Mouse (Mus musculus): Measurements from ENCODE around the gene Fbn1. TPM values are rescaled to one million over a fixed set of nuclear protein-coding genes. Genes with fewer than 3 reads are reported as not detected.
"Not testable (repeated sequence)": the region's sequence is repeated elsewhere in the genome, so short reads cannot be mapped to it uniquely, and the experiment has no call there.

The Fbn1 gene
- polyA plus RNA-seq, 1 experiment from 2014 or later: 9.1 TPM

DNA sequence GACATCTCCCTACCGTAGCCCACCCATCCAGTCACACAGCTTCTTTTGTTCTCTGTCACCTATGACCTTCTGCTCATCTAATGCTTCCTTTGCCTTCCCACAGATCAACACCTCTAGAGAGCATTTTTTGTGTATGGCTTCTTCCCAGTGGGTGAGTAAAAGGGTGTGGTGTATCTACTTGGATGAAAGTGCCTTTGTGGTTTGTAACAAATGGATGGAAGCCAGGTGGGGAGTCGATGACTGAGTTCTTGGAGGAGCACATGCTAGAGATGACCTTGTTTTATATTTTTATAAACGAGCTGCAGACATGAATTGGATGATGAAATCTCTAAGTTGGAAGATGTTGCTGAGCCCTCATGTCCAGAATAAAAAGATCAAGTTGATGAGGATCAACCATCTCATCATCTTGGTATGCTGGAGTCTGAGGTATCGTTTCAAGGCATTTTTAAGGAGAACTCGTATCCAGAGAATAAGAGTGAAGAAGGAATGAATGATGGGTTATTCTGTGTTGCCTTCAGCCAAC, 213.8 kb downstream of the Fbn1 start:
- Histone ChIP-seq H3K9ac (ENCODE audit: low read length) (no peak overlapping the region), H3K36me3 (ENCODE audit: control insufficient read depth, insufficient read depth, low read length) (no peaks in the 10 kb centered on the region), H3K4me2 (no peak overlapping the region), H3K27me3 (ENCODE audit: control insufficient read depth, insufficient read depth, low read length) (no peaks in the 10 kb centered on the region), H3K4me1 (ENCODE audit: control insufficient read depth, insufficient read depth, low read length) (no peaks in the 10 kb centered on the region), H3K27ac (ENCODE audit: low read depth, low read length) (no peak overlapping the region), H3K4me3 (ENCODE audit: low read depth, low read length) (no peak overlapping the region), H3K9me3 (ENCODE audit: control insufficient read depth, low read length) (no peaks in the 10 kb centered on the region)
- ATAC-seq (ENCODE audit: low FRiP score) (no peak), DNase-seq (ENCODE audit: low spot score, missing footprints) (peak; percentile 33)
- WGBS: 90% methylated on average over 5 of the region's 5 CpGs

- Histone ChIP-seq H3K27me3 (ENCODE audit: control insufficient read depth, insufficient read depth, low read length) (no peaks in the 10 kb centered on the region), H3K4me1 (ENCODE audit: control insufficient read depth, insufficient read depth, low read length) (no peaks in the 10 kb centered on the region), H3K4me2 (no peak overlapping the region), H3K4me3 (ENCODE audit: low read depth, low read length) (no peak overlapping the region), H3K9me3 (ENCODE audit: control insufficient read depth, low read length) (no peaks in the 10 kb centered on the region), H3K36me3 (ENCODE audit: control insufficient read depth, insufficient read depth, low read length) (no peaks in the 10 kb centered on the region), H3K27ac (ENCODE audit: low read depth, low read length) (no peak overlapping the region), H3K9ac (ENCODE audit: low read length) (no peak overlapping the region)
- no peak for ATAC-seq (ENCODE audit: low FRiP score)
- WGBS: 90% methylated on average over 7 of the region's 7 CpGs
- DNase-seq (ENCODE audit: low spot score, missing footprints): peak; percentile 28
Observed at GRCm38 (mm10) chr2:125292616-125293015, 215.2 kb downstream of the Fbn1 start.

DNA sequence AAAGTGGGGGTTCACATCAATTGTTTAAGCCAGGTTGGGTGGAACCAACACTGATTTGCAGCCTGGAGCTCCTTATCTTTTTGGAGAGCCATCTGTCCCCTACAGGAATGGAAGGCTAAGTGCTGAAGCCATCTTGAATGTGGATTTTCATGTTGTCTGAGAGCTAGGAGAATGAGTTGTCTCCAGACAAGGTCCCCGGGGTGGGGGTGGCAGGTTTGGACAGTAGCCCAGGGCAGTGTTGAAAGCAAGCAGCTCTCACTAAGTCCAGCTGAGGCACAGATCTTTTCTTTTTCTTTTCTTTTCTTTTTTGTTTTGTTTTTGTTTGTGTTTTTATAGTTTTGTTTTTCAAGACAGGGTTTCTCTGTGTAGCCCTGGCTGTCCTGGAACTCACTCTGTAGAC, 216.7 kb downstream of the Fbn1 start:
- 85% methylated on average over 1 of the region's 1 CpGs for WGBS
- H3K4me2 ChIP-seq: no peak overlapping the region
- no peaks in the 10 kb centered on the region for H3K27me3 ChIP-seq (ENCODE audit: control insufficient read depth, insufficient read depth, low read length)
- H3K9me3 ChIP-seq (ENCODE audit: control insufficient read depth, low read length): no peaks in the 10 kb centered on the region
- H3K4me3 ChIP-seq (ENCODE audit: low read depth, low read length): no peak overlapping the region
- no peaks in the 10 kb centered on the region for H3K4me1 ChIP-seq (ENCODE audit: control insufficient read depth, insufficient read depth, low read length)
- ATAC-seq (ENCODE audit: low FRiP score) (no peak), DNase-seq (ENCODE audit: low spot score, missing footprints) (no peak)
- no peak overlapping the region for H3K9ac ChIP-seq (ENCODE audit: low read length)
- no peak overlapping the region for H3K27ac ChIP-seq (ENCODE audit: low read depth, low read length)
- no peaks in the 10 kb centered on the region for H3K36me3 ChIP-seq (ENCODE audit: control insufficient read depth, insufficient read depth, low read length)

DNA sequence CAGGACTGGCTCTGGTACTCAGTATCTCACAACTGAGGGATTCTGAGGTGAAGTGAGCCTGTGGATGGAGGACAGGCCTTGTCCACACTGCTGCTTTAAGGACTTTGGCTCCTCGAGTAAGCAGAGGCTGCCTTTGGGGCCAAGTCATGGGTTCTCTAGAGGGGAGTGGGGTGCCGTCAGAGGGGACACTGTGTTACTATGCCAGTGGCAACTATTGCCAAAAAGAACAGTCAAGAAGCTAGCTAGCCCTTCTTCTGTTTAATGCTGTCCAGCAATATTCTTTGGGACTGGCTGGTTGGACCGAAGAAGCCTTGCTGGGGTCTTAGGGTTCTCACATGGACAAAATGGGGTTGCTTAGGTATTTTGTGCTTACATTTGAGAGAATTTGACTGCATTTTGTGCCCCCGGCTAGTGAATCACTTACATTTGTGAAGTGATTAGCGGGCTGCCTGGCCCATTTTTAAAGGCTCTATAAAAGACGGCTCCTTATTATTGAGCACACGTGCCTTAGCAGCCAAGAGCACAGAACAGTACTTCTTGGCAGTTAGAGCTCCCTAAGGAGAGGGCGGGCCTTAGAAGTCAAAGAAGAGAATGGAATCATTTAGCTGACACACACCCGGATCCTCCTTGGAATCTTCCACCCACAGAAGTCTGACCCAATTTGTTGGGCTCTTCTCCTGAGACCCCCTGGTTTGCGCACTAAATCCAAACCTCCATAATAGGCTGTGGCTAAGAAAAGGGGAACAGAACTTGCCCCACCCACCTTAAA, 217.4 kb downstream of the Fbn1 start:
- no peak overlapping the region for H3K27ac ChIP-seq (ENCODE audit: low read depth, low read length)
- 80% methylated on average over 10 of the region's 10 CpGs for WGBS
- H3K27me3 ChIP-seq (ENCODE audit: control insufficient read depth, insufficient read depth, low read length): no peaks in the 10 kb centered on the region

DNA sequence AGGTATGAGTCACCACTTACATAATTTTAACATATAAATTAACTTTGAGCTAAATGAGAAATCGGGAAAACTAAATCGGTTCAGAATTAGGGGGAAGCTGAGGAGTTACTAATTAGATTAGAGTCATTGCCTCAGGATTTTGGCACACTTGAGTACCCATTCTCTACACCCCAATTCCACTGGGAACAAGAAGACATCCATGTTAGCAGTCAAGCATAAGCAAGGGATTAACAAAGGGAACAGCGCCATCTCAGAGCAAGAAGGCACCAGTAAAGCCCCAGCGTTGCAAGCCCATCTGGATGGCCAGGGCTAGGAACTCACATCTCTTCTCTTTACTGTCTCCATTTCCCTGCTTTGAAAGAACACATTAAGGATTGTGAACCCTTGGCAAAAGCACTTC, 222.0 kb downstream of the Fbn1 start:
- DNase-seq (ENCODE audit: low spot score, missing footprints) (no peak), ATAC-seq (ENCODE audit: low FRiP score) (no peak)
- Histone ChIP-seq H3K27me3 (ENCODE audit: control insufficient read depth, insufficient read depth, low read length) (no peaks in the 10 kb centered on the region), H3K4me1 (ENCODE audit: control insufficient read depth, insufficient read depth, low read length) (no peaks in the 10 kb centered on the region), H3K9ac (ENCODE audit: low read length) (no peak overlapping the region), H3K9me3 (ENCODE audit: control insufficient read depth, low read length) (no peaks in the 10 kb centered on the region), H3K4me2 (no peak overlapping the region), H3K4me3 (ENCODE audit: low read depth, low read length) (no peak overlapping the region), H3K27ac (ENCODE audit: low read depth, low read length) (no peak overlapping the region), H3K36me3 (ENCODE audit: control insufficient read depth, insufficient read depth, low read length) (no peaks in the 10 kb centered on the region)
- WGBS: 72% methylated on average over 4 of the region's 4 CpGs

More for the DNA sequence above, 217.4 kb downstream of the Fbn1 start:
- Histone ChIP-seq H3K9me3 (ENCODE audit: control insufficient read depth, low read length) (no peaks in the 10 kb centered on the region), H3K4me1 (ENCODE audit: control insufficient read depth, insufficient read depth, low read length) (no peaks in the 10 kb centered on the region), H3K36me3 (ENCODE audit: control insufficient read depth, insufficient read depth, low read length) (no peaks in the 10 kb centered on the region), H3K4me2 (no peak overlapping the region), H3K4me3 (ENCODE audit: low read depth, low read length) (no peak overlapping the region), H3K9ac (ENCODE audit: low read length) (no peak overlapping the region)
- ATAC-seq (ENCODE audit: low FRiP score) (no peak), DNase-seq (ENCODE audit: low spot score, missing footprints) (no peak)

DNA sequence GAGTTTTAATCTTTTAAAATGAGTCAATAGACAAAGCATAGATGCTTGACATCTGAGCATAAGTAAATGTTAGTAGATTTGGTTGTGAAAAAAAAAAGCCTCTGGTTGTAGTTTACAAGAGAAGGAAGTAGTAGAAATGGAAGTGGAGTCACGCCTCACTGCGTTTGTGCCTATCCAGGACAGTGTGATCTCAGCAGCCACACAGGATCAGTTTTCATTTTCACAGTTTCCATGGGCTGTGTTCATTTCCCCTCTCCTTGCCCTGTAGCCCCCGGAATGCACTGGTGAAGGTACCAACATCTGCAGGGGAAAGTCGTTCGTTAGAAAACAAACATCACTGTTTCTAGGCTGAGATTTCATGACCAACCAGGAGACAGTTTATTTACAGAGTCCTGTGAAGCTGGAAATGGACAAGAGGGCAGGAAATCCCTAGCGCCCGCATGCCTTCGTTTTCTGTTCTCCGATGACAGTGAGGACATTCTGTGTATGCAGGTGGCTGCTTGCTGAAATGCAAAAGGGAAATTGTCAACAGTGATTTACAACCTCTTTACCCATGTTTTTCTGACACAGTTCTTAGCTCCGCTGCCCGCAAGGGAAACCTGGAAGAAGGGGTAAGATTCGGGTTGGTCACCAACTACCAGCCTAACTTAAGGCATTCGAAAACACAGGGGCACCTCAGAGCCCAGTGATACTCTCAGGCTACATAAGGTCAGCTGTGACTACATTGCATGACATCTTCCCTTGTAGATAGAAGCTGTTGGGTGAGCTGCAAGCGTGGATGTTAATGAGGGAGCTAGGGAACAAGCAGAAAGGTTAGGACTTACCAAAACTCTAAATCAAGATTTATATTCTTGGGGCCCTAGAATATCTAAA, 225.2 kb downstream of the Fbn1 start:
- Histone ChIP-seq H3K36me3 (ENCODE audit: control insufficient read depth, insufficient read depth, low read length) (no peaks in the 10 kb centered on the region), H3K27ac (ENCODE audit: low read depth, low read length) (no peak overlapping the region), H3K9me3 (ENCODE audit: control insufficient read depth, low read length) (no peaks in the 10 kb centered on the region), H3K4me3 (ENCODE audit: low read depth, low read length) (no peak overlapping the region), H3K9ac (ENCODE audit: low read length) (no peak overlapping the region), H3K27me3 (ENCODE audit: control insufficient read depth, insufficient read depth, low read length) (no peaks in the 10 kb centered on the region), H3K4me1 (ENCODE audit: control insufficient read depth, insufficient read depth, low read length) (no peaks in the 10 kb centered on the region), H3K4me2 (no peak overlapping the region)
- 71% methylated on average over 14 of the region's 14 CpGs for WGBS
- ATAC-seq (ENCODE audit: low FRiP score) (no peak), DNase-seq (ENCODE audit: low spot score, missing footprints) (no peak)

- not testable (repeated sequence) for H3K27me3 ChIP-seq (ENCODE audit: control insufficient read depth, insufficient read depth, low read length); H3K9ac ChIP-seq (ENCODE audit: low read length); ATAC-seq (ENCODE audit: low FRiP score); H3K4me3 ChIP-seq (ENCODE audit: low read depth, low read length); H3K9me3 ChIP-seq (ENCODE audit: control insufficient read depth, low read length); DNase-seq (ENCODE audit: low spot score, missing footprints); H3K4me1 ChIP-seq (ENCODE audit: control insufficient read depth, insufficient read depth, low read length); H3K27ac ChIP-seq (ENCODE audit: low read depth, low read length); H3K4me2 ChIP-seq; H3K36me3 ChIP-seq (ENCODE audit: control insufficient read depth, insufficient read depth, low read length)
- 83% methylated on average over 9 of the region's 9 CpGs for WGBS
Observed at GRCm38 (mm10) chr2:125279995-125280394, 227.8 kb downstream of the Fbn1 start.

- no peak overlapping the region for H3K4me2 ChIP-seq
- no peak overlapping the region for H3K9ac ChIP-seq (ENCODE audit: low read length)
- H3K9me3 ChIP-seq (ENCODE audit: control insufficient read depth, low read length): no peaks in the 10 kb centered on the region
- H3K27me3 ChIP-seq (ENCODE audit: control insufficient read depth, insufficient read depth, low read length): no peaks in the 10 kb centered on the region
- WGBS: 73% methylated on average over 7 of the region's 7 CpGs
- no peak overlapping the region for H3K4me3 ChIP-seq (ENCODE audit: low read depth, low read length)
- no peaks in the 10 kb centered on the region for H3K36me3 ChIP-seq (ENCODE audit: control insufficient read depth, insufficient read depth, low read length)
- DNase-seq (ENCODE audit: low spot score, missing footprints): no peak
- H3K4me1 ChIP-seq (ENCODE audit: control insufficient read depth, insufficient read depth, low read length): no peaks in the 10 kb centered on the region
- ATAC-seq (ENCODE audit: low FRiP score): no peak
- no peak overlapping the region for H3K27ac ChIP-seq (ENCODE audit: low read depth, low read length)
Observed at GRCm38 (mm10) chr2:125278474-125278873, 229.3 kb downstream of the Fbn1 start.

DNA sequence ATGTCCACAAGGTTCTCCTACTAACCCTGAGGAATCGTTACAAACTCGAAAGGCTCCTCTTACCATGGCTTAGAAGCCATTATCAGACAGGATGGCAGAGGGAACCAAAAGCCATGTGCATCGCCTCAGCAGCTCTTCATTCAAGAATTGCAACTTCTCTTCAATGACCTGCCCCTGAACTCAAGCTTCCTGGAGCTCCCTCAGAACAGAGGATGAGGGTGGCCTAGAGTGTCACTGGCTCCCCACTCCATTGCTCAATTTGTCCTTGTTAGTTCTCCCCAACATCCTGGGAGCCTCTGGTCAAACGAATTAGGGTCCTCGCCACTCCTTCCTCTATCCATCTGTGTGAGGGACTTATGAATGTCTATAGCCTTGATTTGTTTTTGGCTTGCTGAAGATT, 231.1 kb downstream of the Fbn1 start:
- H3K27me3 ChIP-seq (ENCODE audit: control insufficient read depth, insufficient read depth, low read length): no peaks in the 10 kb centered on the region
- 82% methylated on average over 5 of the region's 5 CpGs for WGBS
- no peaks in the 10 kb centered on the region for H3K9me3 ChIP-seq (ENCODE audit: control insufficient read depth, low read length)
- H3K4me1 ChIP-seq (ENCODE audit: control insufficient read depth, insufficient read depth, low read length): no peaks in the 10 kb centered on the region
- no peak overlapping the region for H3K27ac ChIP-seq (ENCODE audit: low read depth, low read length)
- DNase-seq (ENCODE audit: low spot score, missing footprints) (no peak), ATAC-seq (ENCODE audit: low FRiP score) (no peak)
- H3K4me3 ChIP-seq (ENCODE audit: low read depth, low read length): no peak overlapping the region
- no peaks in the 10 kb centered on the region for H3K36me3 ChIP-seq (ENCODE audit: control insufficient read depth, insufficient read depth, low read length)
- H3K4me2 ChIP-seq: no peak overlapping the region
- no peak overlapping the region for H3K9ac ChIP-seq (ENCODE audit: low read length)

Measured in midbrain, embryonic 11.5 days (tissue).